Mouse (Mus musculus) cerebellum, adult 11-12 months (tissue): Measurements from ENCODE around the gene Tipin.

Source experiments
- DNase-seq: peaks from one replicate; pipeline ENCODE4 v3.0.0; 2022

Gene Tipin

DNA sequence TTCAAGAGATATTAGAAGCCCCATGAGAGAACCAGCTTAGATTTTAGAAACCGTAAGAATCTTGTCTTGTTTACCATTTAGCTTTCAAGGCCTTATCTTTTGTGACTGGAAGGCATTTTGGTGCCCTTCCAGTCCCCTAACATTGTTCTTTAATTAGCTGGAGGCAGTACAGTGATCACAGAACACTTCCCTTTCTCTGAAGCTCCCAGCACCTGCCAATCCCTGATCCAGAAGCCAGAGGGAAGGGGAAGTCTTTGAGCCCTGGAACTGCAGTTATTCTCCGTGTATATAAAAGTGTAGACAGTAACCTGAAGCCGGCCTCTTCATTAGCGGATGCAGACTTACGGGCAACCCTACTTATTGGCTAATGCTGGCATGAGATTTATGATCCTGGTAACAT is 68.1 kb downstream of the Tipin start:
- no peak for DNase-seq

DNA sequence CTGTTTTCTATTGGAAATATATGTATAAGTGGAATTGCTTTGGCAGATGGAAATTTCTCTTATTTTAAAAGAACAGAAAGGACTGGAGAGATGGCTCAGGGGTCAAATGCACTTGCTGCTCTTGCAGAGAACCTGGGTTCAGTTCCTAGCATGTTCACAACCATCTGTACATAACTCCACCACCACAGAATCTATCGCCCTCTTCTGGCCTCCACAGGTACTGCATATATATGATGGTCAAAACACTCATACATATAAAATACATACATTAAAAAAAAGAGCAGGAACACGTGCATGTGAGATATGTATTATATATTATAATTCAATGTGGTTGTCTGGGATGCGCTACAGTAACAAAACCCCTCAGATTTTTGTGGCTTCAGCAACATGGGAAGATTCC is 69.8 kb downstream of the Tipin start:
- no peak for DNase-seq
